Mouse (Mus musculus) spleen, postnatal 4 days (tissue): ENCODE results near the gene A230072I06Rik.

ENCODE experiments used
- DNase-seq, 2 experiments: peaks; one replicate each; pipeline ENCODE4 v3.0.0; 2022; ENCODE audit warnings: low spot score in 2 of 2

A230072I06Rik gene

DNA sequence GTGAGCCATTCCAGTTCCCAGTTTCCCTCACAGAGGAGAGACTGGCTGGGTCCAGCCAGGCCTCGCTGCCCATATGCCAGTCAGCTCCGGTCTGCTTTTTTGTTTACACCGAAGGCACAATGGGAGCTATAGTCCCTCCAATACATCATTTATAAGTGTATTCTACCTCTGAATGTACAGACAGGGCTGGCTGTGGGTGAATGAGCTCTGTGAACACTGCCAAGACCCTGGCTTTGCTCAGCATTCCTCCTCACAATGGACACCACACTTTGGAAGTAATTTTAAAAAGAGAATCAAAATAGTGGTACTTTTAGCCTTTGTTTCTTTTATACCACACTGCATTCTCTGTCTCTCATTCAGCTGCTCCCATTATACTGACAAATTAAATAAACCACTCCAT is 44.6 kb downstream of the A230072I06Rik start:
- DNase-seq, result no peak

DNA sequence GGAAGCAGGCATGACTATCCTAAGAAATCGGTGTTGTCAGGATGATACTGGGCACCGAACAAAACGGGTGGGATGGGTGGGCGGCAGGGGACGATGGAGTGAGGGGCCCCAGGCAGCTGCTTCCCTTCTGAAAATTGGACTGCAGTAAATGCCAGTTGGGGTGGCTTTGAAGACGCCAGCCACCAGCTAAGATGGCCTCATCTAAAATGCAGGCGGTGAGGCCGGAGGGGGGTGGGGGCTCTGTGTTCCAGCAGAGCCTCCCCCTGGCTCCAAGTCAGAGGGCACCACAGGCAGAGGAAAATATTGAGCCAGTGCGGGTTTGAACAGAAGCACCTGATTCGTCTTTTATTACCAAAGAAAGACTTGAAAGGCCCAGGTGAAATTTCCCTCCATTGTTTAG is 45.9 kb downstream of the A230072I06Rik start:
- DNase-seq, result no peak

DNA sequence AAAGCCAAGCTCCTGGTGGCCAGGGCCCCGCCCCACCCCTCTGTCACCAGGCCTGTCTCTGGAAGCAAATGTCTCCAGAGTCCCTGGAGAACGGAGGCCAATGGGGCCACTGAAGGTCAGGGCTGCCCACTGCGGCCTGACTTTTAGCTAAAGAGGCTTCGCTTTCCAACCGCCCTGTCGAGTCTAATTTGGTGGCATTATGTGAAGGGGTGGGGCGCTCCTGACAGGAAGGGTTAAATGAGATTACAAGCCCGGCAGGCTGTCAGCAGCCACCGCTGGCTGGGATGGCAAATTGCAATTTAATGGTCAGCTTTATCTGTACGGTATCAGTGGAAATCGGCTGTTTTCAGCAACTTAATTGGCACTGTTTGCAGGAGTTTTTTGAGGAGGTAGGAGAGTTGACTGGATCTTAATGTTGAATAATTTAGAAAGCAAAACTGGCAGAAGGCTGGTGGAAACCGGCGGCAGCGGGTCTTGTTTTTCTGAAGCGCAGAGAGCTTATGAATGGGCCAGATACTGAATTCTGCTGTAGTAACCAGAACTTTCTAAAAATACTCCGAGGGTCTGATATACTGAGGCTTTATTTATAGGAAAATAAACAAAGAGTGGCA is 46.5 kb downstream of the A230072I06Rik start:
- no peak for DNase-seq

DNA sequence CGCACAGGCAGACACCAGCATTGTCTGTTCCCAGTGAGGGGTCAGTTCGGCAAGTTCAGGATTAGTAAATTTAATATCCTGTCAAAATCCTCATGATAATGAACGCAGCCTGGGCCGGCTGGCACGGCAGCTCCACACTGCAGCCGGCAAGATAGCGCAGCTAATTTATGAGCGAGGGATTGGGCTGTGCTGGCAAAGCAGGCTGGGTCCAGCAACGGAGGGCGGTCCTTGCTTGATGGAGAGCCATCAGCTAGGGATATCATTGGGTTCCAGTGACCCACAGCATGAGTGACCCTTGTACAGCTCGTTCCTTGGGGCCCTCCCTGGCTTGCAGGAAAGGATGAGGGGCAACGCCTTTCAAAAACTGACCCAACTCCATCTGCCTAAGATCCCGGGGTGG is 48.6 kb downstream of the A230072I06Rik start:
- no peak for DNase-seq

DNA sequence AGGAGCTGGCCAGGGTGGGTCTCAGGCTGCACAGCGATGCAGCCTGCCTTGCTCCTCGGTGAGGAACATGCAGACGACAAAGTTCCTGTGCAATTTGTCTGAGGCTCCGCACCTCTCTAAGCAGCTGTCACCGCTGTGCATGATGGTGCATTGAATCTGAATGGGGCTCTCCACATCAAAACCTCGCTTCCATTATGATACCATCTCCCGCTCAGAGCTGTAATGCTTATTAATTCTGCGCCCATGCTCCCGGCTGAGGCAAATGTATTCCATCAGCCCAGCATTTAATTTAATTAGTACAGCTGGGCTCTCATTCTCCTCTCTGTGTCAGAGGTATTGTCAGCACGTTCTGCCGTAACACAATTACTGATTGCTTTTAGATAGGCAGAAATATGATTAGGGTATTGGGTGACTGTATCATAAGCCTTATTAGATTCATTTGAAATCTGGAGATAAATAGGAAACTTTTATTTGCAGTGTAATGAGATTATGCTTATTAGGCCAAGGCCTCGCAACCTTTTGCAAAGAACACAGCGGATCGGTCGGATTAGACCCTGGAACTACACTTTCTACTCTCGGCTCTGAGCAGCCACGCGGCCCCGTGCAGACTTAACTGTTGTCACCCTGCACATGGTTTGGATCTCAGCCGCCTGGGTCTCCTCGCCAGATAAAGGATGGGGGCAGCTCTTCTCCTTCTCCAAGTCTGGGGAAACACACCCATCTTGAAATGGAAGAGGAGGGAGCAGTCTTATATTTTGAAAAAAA is 49.3 kb downstream of the A230072I06Rik start:
- no peak for DNase-seq

DNA sequence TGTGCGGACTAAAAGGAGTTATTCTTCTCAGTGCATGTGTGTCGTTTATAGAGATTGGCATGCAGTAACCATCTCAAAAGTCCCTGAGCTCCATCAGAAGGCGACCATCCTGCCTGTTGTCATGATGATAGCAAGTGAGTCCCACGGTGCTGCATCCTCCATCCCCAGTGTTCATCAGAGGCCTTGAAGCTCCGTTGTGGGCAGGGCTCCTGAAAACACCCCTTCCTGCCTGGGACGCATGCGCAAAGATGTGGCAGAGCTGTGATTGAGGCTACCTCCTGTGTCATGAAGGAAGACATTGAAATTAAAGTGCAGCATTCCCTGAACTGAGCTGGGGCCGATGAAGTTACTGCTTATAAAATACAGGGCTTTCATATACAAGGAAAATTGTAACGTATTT is 49.9 kb downstream of the A230072I06Rik start:
- DNase-seq, result no peak

DNA sequence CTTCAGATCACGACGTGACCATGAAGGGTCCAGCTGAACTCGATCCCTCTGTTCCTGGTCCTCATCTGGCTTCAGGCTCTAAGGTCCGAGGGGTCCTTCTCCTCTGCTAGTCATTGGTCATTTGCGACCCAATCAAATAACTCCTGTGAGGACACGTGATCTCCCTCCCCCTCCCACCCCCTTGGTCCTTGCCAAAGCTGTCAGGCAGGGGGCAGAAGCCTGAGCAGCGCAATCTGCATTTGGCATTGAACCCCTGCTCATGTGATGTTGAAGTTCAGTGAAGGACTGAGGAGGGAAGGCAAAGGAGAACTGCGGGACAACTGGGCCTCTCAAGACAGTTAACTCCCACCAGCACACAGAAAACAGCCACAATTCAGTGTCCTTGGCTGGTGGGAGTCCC is 51.4 kb downstream of the A230072I06Rik start:
- DNase-seq, result no peak
